Mouse (Mus musculus) embryonic fibroblast, embryonic 13.5 days (primary cell): Measurements from ENCODE around the gene Slc10a4.

ENCODE experiments used
- CTCF ChIP-seq: IDR thresholded peaks from 2 replicates; pipeline ENCODE4 v1.5.1; 2011; ENCODE audit warnings: mild to moderate bottlenecking, control low read depth, low read length, moderate library complexity, borderline replicate concordance; ENCODE audit not compliant: insufficient read depth
- POLR2A ChIP-seq: IDR thresholded peaks from 2 replicates; pipeline ENCODE4 v1.6.1; 2011; ENCODE audit warnings: low read depth, mild to moderate bottlenecking, control low read depth, low read length, moderate library complexity

- TF ChIP-seq CTCF (no peak), POLR2A (no peak)
These were observed 33.7 kb upstream of the Slc10a4 start for GRCm38 (mm10) chr5:72972934-72973333.
